Mouse (Mus musculus): ENCODE results near the gene Lhx9. TPM values are rescaled to one million over a fixed set of nuclear protein-coding genes. Genes with fewer than 3 reads are reported as not detected.
A peak's percentile ranks its signal among the peaks of the same experiment; 100 is the strongest.

Lhx9 gene
- polyA plus RNA-seq, 1 experiment from 2014 or later: 0.38 TPM

DNA sequence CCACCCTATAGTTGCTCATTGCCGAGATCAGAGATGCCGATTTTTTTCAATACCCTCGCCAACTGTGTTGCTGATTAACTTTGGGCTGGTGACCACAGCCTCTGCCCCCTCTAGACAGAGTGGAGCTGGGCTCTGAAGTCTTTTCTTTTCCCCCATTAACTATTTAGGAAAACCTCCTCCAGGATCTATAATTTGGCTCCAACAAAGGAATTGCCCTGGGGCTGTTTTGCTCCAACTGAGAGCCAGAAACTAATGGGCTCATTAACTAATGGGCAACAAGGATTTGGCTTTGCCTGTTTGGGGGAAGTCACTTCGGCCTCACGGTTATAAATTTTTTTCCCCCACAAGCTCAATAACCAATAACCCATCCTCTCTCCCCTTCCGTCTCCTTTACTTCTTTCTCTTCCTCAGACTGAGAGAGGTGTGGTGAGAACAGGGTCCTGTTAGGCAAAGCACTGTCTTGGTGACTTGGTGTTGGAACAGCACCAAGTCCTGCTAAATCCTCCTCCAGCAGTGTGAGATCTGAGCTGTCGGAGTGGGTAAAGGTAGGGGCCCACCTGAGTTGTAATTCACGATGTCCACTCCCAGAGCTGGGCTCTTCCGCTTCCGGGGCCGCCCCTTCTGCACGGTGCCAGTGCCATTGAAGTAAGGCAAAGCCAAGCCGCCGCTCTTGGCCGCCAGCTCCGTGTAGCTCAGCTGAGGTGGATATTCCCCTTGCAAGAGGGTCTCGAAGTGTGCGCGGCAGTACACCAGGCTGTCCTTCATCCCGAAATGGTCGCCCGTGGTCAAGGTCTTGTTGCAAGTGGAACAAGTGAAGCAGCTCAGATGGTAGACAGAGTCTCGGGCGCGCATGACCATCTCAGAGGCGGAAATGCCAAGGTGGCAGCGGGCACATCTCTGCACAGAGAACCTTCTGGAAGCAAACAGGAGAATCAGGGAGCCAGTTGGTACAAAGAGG, 10.3 kb downstream of the Lhx9 start:
- Histone ChIP-seq H3K9me3 (replicated peaks) (no peaks in the 10 kb centered on the region), H3K4me1 (peaks cover 26% of the 10 kb centered on the region), H3K9ac (no peak overlapping the region), H3K4me2 (peak overlapping the region; percentile 55), H3K27me3 (peaks cover 97% of the 10 kb centered on the region), H3K27ac (no peak overlapping the region), H3K4me3 (replicated peaks) (peak overlapping the region; percentile 27), H3K36me3 (no peaks in the 10 kb centered on the region)
- 8% methylated on average over 27 of the region's 27 CpGs for WGBS
- ATAC-seq (replicated peaks; ENCODE audit: low FRiP score): peak; percentile 46; the same call in 1 of the 2 replicates

DNA sequence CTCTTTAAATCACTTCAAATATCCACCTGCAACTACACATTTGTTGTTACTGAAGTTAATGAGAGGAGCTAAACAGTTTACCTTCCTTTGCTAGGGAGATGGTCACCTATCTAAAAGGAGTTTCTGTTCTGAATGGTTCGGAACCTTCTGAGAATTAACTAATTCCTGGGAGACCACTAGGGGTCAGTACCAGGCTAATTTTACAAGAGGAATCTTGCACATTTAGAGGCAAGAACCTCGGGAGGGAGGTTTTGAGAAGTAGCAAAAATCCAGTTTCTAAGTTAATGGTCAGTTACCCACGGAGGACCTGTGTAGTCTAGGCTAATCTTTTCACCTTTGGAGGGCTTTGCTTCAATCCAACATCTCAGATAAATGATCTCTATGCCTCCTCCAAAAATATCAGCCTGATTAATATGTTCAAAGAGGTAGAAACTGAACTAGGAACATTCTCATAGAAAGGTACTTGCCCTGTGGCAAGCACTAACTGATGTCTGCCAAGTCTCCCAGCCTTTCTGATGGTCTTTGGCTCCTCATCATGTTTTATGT, 12.9 kb downstream of the Lhx9 start:
- no peak for ATAC-seq (replicated peaks; ENCODE audit: low FRiP score)
- H3K9ac ChIP-seq: no peak overlapping the region
- 2% methylated on average over 3 of the region's 3 CpGs for WGBS
- no peak overlapping the region for H3K27ac ChIP-seq
- peaks cover 11% of the 10 kb centered on the region for H3K4me1 ChIP-seq
- H3K9me3 ChIP-seq (replicated peaks): no peaks in the 10 kb centered on the region
- no peaks in the 10 kb centered on the region for H3K36me3 ChIP-seq
- no peak overlapping the region for H3K4me2 ChIP-seq
- H3K27me3 ChIP-seq: peaks cover 93% of the 10 kb centered on the region
- H3K4me3 ChIP-seq (replicated peaks): no peak overlapping the region

DNA sequence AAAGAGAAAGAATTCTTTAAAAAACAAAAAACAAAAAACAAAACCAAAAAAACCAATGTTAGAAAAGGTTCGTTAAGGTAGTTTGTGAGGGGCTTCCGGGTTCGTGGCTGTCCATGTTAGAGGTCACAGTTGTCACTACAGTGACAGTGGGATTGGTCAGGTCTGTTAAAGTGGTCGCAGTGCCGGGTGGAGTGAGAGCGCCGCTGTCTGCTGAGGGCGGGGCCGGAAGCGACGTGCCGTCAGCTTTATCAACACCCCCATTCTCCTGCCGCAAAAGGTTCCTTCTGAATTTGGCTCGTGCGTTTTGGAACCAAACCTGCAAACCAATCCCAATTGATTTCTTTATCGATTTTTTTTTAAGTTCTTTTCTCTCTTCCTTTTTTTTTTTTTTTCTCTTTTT, 17.1 kb downstream of the Lhx9 start:
- H3K4me1 ChIP-seq: 0 out of 2 replicates have a peak, but pooled peaks cover 2% of the 10 kb centered on the region
- ATAC-seq (replicated peaks; ENCODE audit: low FRiP score): no peak

DNA sequence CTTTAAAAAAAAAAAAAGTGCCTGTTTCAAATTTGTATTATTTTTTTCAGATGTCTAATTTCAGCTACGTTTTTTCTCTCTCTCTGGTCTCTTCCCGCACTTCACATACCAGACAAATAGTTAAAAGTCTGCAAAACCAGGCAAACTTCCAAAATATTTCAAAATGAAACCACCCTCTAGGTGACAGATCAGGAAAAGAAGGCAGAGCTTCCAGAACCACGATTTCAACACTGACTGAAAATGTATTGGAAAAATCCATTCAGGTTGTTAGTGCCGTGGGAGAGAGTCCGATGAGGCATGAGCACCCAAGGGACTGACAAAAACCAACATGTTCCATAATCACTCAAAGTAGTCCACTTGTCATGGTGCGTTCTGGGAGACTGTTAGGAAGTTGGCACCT, 21.5 kb downstream of the Lhx9 start:
- WGBS: 65% methylated on average over 6 of the region's 6 CpGs
- no peaks in the 10 kb centered on the region for H3K36me3 ChIP-seq
- no peak for ATAC-seq (replicated peaks; ENCODE audit: low FRiP score)
- no peak overlapping the region for H3K9ac ChIP-seq
- H3K4me1 ChIP-seq: 0 out of 2 replicates have a peak, but pooled peaks cover 2% of the 10 kb centered on the region
- no peak overlapping the region for H3K4me3 ChIP-seq (replicated peaks)
- peaks cover 30% of the 10 kb centered on the region for H3K27me3 ChIP-seq
- H3K4me2 ChIP-seq: no peak overlapping the region
- H3K9me3 ChIP-seq (replicated peaks): no peaks in the 10 kb centered on the region
- no peak overlapping the region for H3K27ac ChIP-seq

More for the DNA sequence above, 17.1 kb downstream of the Lhx9 start:
- Histone ChIP-seq H3K4me3 (replicated peaks) (peak overlapping the region; percentile 29), H3K36me3 (no peaks in the 10 kb centered on the region), H3K9me3 (replicated peaks) (no peaks in the 10 kb centered on the region), H3K27me3 (peaks cover 73% of the 10 kb centered on the region), H3K4me2 (peak overlapping the region; percentile 55), H3K27ac (no peak overlapping the region), H3K9ac (no peak overlapping the region)
- WGBS: under 1% methylated on average over 16 of the region's 16 CpGs

DNA sequence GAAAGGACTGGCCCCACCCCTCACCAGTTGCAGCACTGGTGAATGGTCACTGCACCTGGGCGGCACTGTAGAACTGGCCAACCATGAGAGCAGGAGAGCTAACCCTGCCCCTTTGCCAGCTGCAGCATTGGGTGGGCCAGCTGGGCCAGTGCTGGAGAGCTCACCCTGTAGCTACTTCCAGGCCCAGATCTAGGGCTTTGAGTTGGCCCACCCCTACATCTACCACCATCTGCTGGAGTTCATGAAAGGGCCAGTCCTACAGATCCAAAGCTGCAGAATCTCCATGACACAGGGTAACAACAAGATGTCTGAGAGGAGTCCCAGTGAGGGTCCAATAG, 25.4 kb downstream of the Lhx9 start:
- 92% methylated on average over 1 of the region's 1 CpGs for WGBS
- Histone ChIP-seq H3K4me2 (no peak overlapping the region), H3K9ac (no peak overlapping the region), H3K4me3 (replicated peaks) (no peak overlapping the region), H3K27me3 (peaks cover 13% of the 10 kb centered on the region), H3K4me1 (no peaks in the 10 kb centered on the region), H3K27ac (no peak overlapping the region), H3K9me3 (replicated peaks) (no peaks in the 10 kb centered on the region), H3K36me3 (no peaks in the 10 kb centered on the region)
- ATAC-seq (replicated peaks; ENCODE audit: low FRiP score): 0 out of 2 replicates have a peak, but pooled peaks have one; percentile 36

DNA sequence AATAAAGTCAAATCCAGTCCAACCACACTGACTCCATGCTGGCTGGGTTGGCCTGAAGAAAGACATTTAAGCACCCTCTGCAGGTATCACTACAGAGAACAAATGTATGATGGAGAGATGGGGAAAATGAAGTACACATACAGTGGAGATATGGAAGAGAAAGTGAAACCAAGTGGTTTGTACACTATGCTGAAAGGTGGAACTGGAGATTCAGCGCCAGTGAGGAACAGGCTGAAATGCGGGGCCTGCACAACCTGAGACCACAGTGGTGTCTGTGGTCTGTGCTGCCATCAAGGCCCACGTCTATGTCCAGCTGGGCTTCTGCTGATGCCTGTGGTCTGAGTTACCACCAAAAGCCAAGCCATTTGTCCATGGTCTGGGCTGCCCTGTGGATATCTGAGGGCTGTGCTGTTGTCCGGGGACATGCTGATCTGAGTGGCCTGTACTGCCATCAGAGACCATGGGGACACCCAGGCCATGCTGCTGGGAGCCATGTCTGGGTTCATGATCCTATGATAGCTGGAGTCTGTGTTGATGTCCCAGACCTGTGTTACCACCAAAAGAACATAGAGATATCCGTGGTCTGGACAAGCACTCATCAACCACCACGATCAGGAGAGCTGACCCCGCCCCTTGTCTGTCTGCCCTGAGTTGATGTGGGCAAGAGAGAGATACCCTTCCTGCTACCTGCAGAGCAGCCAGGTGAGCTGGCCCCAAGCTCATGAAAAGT, 26.0 kb downstream of the Lhx9 start:
- no peak for ATAC-seq (replicated peaks; ENCODE audit: low FRiP score)
- WGBS: 88% methylated on average over 7 of the region's 7 CpGs

DNA sequence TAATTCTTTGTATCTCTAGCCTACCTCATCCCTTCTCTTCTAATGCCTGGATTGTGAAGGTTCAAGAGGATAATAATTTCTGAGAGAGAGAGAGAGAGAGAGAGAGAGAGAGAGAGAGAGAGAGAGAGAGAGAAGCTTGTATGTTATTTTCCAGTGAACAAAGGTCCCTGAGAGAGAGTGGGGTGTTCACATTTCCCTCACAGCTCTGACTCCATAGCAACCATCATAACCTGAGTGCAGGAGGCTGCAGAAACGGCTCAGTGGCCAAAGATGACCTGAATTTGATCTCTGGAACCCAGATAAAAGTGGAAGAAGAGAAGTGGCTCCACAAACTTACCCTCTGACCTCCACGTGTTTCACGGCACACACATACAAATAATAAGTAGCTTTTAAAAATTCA, 46.6 kb downstream of the Lhx9 start:
- Histone ChIP-seq H3K27ac (no peak overlapping the region), H3K27me3 (no peaks in the 10 kb centered on the region)
- no peak for ATAC-seq (replicated peaks; ENCODE audit: low FRiP score)

More for the DNA sequence above, 26.0 kb downstream of the Lhx9 start:
- Histone ChIP-seq H3K36me3 (no peaks in the 10 kb centered on the region), H3K4me1 (no peaks in the 10 kb centered on the region), H3K4me3 (replicated peaks) (no peak overlapping the region), H3K27ac (no peak overlapping the region), H3K9me3 (replicated peaks) (no peaks in the 10 kb centered on the region), H3K9ac (no peak overlapping the region), H3K4me2 (no peak overlapping the region), H3K27me3 (peaks cover 10% of the 10 kb centered on the region; the same call in 1 of the 2 replicates)

DNA sequence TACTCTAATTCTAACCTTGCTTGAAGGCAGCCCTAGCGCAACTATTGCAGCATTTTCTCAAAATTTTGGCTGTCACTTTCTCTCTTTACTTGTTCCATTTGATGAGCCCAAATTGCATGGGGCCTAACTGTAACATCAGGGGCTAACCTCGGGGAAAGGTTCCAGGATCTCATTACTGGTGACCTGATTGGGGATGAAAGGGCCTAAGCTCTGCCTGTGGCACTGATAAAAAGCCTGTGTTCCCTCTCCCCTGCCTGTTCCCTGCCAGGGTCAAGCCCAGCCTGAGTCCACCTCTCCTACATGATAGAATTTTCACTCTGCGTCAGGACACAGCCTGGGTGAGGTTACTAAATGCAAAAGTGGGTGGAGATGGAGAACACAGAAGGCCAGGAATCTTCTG, 47.1 kb downstream of the Lhx9 start:
- Histone ChIP-seq H3K4me3 (replicated peaks) (no peak overlapping the region), H3K27ac (no peak overlapping the region), H3K36me3 (no peaks in the 10 kb centered on the region), H3K27me3 (no peaks in the 10 kb centered on the region), H3K4me1 (no peaks in the 10 kb centered on the region), H3K9ac (no peak overlapping the region), H3K4me2 (no peak overlapping the region), H3K9me3 (replicated peaks) (no peaks in the 10 kb centered on the region)
- no peak for ATAC-seq (replicated peaks; ENCODE audit: low FRiP score)
- 68% methylated on average over 3 of the region's 3 CpGs for WGBS

More for the DNA sequence above, 46.6 kb downstream of the Lhx9 start:
- H3K9me3 ChIP-seq (replicated peaks): no peaks in the 10 kb centered on the region
- H3K36me3 ChIP-seq: no peaks in the 10 kb centered on the region
- H3K4me3 ChIP-seq (replicated peaks): no peak overlapping the region
- no peaks in the 10 kb centered on the region for H3K4me1 ChIP-seq
- no peak overlapping the region for H3K4me2 ChIP-seq
- 23% methylated on average over 3 of the region's 3 CpGs for WGBS
- H3K9ac ChIP-seq: no peak overlapping the region

DNA sequence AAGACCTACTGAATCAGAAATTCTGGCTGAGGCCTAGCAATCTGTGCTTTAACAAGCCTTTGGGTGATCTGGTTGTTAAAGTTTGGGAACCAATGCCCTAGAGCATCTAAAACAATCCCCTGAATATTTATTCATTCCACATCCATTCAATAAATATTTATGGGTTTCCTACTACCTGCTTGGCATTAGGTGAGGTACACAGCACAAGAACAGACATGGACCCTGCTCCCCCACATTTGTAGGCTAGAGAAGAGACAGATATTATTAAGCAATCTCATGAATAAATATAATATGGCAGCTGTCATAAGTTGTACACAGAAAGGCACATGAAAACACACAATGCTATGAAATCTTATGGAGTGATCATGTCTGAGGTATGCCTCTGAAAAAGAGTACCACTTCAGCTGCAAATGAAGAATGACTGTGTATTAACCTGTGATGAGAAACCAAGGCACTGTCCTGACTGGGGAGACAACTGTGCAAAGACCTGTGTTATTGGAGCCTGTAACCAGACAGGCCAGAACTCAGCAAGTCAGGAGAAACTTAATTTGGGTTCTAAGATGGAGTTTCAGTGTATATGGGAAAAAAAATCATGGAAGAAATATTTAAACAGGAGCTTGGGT, 48.6 kb downstream of the Lhx9 start:
- Histone ChIP-seq H3K27me3 (no peaks in the 10 kb centered on the region), H3K4me3 (replicated peaks) (no peak overlapping the region), H3K27ac (no peak overlapping the region), H3K9me3 (replicated peaks) (no peaks in the 10 kb centered on the region), H3K4me1 (no peaks in the 10 kb centered on the region), H3K36me3 (no peaks in the 10 kb centered on the region), H3K9ac (no peak overlapping the region), H3K4me2 (no peak overlapping the region)
- ATAC-seq (replicated peaks; ENCODE audit: low FRiP score): no peak

DNA sequence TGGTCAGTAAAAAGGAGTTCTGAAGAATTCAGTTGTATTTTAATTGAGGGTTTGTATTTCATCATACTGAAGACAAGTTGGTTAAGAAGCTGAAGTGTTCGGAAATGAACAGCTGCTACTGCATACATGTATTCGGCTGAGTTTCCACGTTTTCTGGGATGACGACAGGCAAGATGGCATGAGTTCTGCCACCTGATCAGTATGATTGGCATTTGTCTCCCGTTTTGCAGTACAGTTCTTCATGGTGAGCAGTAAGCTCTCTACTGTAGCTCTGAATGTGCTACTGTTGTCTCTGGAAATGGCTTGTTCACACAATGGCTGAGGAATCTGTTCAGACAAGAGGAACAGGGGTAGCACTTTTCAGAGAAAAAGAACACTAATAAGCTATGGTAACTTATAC, 50.3 kb downstream of the Lhx9 start:
- ATAC-seq (replicated peaks; ENCODE audit: low FRiP score): no peak
- no peak overlapping the region for H3K27ac ChIP-seq
- no peak overlapping the region for H3K4me3 ChIP-seq (replicated peaks)
- no peaks in the 10 kb centered on the region for H3K36me3 ChIP-seq
- 85% methylated on average over 5 of the region's 5 CpGs for WGBS
- no peaks in the 10 kb centered on the region for H3K4me1 ChIP-seq
- H3K27me3 ChIP-seq: no peaks in the 10 kb centered on the region
- no peak overlapping the region for H3K4me2 ChIP-seq
- H3K9me3 ChIP-seq (replicated peaks): no peaks in the 10 kb centered on the region
- H3K9ac ChIP-seq: no peak overlapping the region

DNA sequence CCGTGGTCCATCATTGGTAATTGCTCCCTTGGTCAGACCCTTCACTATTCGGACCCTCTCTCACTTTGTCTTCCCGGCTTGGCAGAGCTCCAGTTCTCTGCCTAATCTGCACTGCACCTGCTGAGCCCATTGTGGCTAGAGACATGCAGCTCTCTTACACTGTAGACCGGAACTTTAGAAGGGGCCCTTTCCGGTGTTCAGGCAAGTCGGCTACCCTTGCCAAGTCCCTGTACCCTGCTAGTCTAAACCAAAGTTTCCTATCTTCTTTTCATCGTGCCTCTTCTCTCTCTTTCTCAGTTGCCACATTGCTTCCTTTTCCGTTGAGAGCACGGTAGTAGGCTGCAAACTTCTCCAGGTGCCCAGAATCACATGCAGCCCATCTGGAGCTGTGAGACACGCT, 62.5 kb downstream of the Lhx9 start:
- H3K36me3 ChIP-seq: no peaks in the 10 kb centered on the region
- H3K4me1 ChIP-seq: no peaks in the 10 kb centered on the region
- H3K27ac ChIP-seq: no peak overlapping the region
- H3K9ac ChIP-seq: no peak overlapping the region
- H3K27me3 ChIP-seq: no peaks in the 10 kb centered on the region
- no peak for ATAC-seq (replicated peaks; ENCODE audit: low FRiP score)
- no peak overlapping the region for H3K4me2 ChIP-seq
- 83% methylated on average over 10 of the region's 10 CpGs for WGBS
- no peak overlapping the region for H3K4me3 ChIP-seq (replicated peaks)
- no peaks in the 10 kb centered on the region for H3K9me3 ChIP-seq (replicated peaks)

DNA sequence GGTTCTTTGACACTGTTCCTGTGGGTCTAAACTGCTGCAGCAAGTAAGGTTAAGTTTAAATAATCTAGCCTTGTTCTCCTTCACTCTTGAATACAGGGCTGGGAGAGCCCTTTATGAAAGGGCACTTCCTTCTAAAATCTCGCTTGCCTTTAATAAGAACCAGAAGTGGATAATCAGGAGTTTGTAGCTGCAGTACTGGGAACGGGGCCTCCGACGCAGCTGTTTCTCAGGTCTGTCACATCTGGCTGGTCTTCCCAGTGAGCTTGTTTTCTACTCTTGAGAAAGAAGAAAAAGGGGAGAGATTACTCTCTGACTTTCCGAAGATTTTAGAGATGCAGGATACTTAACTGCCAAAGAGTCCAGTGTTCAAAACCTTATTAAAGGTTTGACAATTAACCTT, 64.4 kb downstream of the Lhx9 start:
- no peak for ATAC-seq (replicated peaks; ENCODE audit: low FRiP score)

More for the DNA sequence above, 64.4 kb downstream of the Lhx9 start:
- H3K36me3 ChIP-seq: no peaks in the 10 kb centered on the region
- WGBS: 84% methylated on average over 5 of the region's 5 CpGs
- no peak overlapping the region for H3K4me3 ChIP-seq (replicated peaks)
- H3K27ac ChIP-seq: no peak overlapping the region
- no peaks in the 10 kb centered on the region for H3K27me3 ChIP-seq
- H3K4me1 ChIP-seq: no peaks in the 10 kb centered on the region
- no peaks in the 10 kb centered on the region for H3K9me3 ChIP-seq (replicated peaks)
- no peak overlapping the region for H3K4me2 ChIP-seq
- H3K9ac ChIP-seq: no peak overlapping the region
